Mouse (Mus musculus) neural tube, embryonic 10.5 days (tissue): ENCODE data around the gene Hoxa2.

Experiments
- DNase-seq: peaks from one replicate; pipeline ENCODE4 v3.0.0-alpha.2; 2017; ENCODE audit warnings: low spot score; ENCODE audit errors: extremely low spot score

The Hoxa2 gene

DNA sequence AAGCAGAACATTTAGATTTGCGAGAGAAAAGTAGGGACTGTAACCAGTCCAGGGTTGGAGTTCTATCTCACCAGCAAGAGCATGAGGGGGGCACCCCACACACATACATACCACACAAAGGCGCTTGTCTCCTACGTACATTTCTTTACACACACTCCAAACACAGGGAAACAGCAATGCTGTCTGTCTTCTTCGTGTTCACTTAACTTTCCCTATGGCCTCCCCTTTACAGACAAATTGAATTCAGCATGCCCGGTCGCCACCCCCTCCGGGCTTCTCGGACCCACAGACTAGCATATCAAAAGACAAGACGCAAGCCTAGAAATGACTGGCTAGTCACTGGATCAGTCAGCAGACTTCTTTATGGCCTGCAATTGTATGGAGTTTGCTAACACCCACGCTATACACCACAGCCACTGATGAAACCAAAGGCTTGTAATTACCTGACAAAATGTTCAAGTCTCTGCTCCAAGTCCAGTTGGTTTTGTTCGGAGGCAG, 15.6 kb upstream of the Hoxa2 start:
- DNase-seq, result peak; percentile 57

GRCm38 (mm10) chr6:52179690-52180089, 15.1 kb upstream of the Hoxa2 start:
- DNase-seq, result peak; percentile 59

DNA sequence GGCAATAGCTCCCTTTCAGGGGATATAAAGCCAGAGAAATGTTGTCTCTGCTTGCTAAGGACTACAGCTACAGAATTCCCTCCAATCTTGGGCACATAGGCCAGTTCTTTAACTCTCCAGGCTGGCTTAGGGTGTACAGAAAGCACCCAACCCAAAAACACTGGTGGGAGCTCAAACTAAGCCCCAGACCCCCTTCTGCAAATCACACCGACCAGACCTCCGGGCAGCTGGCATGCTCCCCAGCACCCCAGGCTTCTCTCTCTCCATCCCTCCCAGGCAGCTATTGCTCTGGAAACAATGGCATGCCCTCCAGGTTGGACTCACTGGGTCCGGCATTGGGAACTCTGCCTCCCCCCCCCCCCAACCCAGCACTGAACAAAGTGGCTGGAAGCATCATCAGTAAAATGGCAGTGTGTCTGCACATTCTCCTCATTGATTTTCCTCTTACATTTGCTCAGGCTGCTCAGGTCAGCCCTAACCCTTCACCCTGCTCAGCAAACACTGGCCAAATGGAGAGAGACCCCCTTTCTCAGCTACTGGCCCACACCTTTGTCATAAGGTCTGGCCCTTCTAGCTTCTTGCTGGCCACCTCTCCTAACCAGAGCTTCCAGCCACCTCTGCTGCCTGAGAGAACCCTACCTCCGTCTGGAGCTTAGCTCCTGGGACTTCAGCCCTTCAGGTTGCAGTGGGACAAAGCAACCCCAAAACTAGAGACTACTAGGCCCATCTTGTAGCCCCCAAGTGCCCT, 14.5 kb upstream of the Hoxa2 start:
- DNase-seq, result peak; percentile 67

- peak; percentile 63 for DNase-seq
These were observed 13.2 kb upstream of the Hoxa2 start for GRCm38 (mm10) chr6:52177806-52178205.

DNA sequence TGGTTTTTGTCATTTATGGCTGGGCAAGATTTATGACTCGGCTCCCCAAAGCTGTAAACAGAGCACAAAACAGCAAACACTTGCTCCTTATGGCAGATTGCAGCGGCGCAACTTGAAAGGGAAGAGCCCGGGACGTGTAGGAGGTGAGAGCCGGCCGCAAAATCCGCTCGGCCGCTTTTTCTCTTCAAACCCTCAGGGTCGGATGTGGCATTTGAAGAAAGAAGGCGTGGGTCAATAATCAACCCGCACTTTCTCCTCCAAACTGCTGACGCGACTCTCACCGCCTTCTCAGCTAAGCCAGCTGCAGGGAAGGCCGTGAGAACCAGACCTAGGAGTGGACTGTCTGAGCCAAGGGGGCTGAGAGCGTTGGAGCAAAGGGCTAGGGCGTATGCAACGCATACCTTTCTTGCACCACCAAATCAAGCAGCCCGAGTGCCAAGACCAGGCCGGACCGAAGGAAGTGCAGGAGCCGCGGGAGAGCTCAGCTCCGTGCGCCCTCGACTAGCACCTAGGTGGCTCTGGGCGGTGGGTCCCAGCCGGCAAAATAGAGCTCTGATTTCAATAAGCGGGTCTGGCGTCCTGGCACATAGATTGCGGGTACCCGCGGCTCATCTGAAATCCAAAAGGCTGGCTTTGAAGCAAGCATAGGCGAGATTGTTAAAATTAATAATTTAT, 12.6 kb upstream of the Hoxa2 start, which contains the start of gene 5730596B20Rik:
5730596B20Rik (plus strand) TSS at position 438 of the 675 bp plus-strand sequence.
- DNase-seq, result peak; percentile 82

DNA sequence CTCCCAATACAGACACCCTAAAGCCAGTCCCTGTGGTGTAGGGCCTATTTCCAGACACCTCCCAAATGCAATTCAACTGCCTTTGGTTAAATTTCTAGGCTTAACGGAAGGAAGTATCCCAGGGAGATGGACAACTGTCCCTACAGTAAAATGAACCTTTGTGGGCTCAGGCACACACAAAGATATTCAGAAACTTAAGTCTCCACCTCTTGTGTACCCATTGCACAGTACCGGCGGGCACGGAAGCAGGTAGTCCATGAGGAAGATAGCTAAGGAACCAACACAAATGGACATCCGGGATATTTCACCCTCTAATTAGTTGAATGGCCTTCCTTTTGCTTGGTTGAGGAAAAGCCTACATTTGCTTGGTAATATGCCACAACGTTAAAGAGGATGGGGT, 11.8 kb upstream of the Hoxa2 start:
- peak; percentile 61 for DNase-seq

DNA sequence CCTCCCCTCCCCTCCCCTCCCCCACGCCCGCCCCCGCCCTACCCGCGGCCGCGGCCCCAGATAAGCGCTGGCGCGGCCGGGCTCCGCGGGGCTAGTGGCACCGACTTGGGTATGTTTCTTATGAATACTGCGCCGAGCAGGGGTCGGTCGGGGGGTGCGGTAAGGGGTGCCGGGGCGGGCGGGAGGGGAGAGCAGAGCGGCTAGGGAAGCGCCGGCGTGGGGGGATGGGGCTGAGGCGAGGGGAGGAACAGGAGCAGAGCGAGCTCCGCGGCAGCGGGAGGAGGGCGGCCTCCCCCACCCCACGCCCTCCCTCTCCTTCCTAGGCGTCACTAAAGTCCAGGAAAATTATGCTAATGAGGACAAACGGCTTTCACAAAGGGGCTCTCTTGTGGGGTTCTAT, 11.2 kb upstream of the Hoxa2 start:
- DNase-seq, result peak; percentile 84

DNA sequence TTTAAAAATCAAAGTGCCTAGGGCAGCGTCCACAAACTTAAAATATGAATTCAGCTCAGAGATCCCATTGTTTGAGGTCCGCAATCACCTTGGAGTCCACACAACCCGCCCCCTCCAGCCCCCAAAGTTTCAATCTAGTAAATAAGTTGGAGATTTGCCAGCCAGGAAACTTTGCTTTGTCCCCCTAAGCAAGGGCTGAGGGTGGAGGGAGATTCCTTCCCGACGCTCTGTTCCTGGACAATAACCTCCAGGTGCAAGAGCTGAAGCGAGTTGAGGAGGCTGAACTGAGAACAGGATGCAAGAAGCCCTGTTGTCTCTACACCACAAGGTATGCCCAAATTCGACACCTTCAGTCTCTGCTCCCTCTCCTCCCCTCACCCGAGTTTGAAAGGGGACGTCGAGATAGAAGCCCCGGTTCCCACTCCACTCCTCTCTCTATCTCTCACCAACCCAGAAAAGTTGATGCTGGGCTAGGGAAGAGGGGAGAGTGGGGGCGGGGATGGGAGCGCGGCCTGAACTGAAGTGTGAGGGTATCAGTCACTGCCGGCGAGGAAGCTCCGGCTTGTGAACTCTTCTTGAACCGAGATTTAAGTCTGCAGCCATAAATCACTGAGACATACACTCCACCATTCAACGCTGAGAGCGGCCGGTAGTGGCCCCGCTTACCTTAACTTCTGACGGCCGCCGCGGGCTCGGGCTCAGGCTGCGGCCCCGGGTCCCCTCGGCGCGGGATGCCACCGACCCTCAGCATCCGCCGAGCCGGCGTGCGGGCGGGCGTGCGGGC, 10.5 kb upstream of the Hoxa2 start:
- peak; percentile 89 for DNase-seq

DNA sequence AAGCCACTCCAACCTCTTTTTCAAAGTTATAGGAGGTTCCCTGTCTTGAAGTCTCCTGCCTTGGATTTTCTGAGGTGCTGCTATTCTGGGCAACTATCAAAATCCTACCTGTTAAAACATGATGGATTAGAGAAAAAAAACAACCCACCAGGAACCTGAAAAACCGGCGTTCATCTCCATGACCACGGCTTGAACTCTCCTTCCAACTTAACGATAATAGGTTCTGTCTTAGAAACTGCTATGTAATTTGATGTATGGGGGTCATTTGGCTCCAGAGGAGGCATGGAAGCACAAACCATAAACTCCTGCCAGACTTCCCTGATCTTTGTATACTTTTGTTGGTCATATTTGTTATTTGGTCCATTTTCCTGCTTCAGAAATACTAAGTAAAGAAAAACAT, 9.0 kb upstream of the Hoxa2 start:
- DNase-seq, result peak; percentile 49

DNA sequence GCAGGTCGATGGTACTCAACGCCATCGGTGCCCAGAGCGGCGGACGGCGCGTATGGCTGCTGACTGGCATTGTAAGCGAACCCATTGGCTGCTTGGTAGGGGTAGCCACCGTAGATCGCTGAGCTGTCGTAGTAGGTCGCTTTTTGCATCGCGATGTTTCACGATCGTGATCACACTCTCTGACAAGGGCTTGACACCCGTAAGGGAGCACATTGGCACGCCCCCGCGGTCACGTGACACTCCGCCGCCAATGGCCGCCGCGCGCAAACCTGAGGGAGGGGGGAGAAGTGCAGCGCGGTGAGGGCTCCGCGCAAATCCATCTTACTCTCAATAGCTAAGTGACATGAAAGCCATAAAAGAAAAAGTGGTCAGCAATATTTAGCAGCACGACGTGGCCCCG, 7.9 kb upstream of the Hoxa2 start:
- DNase-seq, result peak; percentile 99

DNA sequence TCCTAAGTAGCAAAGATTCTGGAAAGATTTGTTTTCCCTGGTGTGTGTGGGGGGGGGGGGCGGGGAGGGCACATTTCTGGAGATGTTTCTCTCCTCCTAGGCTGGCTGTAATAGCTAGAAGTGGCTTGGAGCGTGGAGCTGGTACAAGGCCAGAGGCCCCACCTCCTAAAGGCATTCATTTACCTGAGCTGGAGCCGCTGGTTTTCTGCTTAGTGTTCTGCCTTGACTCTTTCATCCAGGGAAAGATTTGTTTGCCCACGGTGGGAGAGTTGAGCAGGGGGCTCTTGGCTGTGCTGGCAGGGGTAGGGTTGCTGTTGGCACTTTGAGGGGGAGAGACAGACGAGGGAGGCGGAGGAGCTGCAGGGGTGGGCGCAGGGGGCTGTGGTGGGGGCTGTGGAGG, 7.3 kb upstream of the Hoxa2 start:
- peak; percentile 62 for DNase-seq

- DNase-seq, result peak; percentile 80
These were observed 6.7 kb upstream of the Hoxa2 start for GRCm38 (mm10) chr6:52171331-52171730.

DNA sequence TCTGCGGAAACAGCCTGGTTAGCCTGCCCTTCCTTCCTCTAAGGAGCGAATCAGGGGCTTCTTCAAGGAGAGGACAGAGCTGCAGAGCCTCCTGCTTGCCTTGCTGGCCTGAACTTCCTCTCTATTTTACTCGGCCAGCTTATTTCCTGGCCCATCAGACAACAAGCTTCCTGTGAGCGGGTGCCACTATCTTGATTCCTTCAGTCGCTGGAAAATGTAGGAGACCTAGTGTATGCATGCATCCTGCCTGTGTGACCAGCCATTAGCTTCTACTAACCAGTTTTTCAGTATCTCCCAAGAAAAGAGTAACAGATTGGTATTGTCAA, 6.2 kb upstream of the Hoxa2 start:
- no peak for DNase-seq

DNA sequence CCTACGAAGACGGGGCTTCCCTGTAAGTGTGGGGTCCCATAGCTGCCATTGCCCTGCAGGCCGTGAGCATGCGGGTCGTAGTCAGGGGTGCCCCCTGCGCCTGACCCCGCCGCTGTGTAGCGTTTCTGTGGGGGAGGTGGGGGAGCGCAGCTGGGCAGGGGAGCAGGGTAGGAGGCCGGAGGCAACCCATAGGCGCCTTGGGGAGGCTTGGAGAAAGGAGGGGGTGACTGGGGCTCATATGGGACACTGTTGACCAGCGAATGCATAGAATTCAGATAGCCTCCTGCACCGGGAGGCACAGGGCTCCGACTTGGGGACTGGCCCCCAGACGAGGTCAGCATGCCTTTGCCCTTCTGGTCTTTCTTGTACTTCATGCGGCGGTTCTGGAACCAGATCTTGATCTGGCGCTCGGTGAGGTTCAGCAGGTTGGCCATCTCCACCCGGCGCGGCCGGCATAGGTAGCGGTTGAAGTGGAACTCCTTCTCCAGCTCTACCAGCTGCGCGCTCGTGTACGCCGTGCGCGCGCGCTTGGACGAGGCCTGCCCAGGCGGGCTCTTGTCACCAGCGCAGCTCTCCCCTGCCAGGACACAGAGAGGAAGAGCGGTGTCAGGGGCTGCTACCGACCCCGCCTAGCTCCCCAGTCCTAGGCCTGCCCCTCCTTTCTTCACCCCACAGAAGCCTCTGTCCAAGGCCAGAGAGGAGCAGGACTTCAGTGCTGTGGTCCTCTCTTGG, 5.7 kb upstream of the Hoxa2 start:
- DNase-seq, result peak; percentile 82

DNA sequence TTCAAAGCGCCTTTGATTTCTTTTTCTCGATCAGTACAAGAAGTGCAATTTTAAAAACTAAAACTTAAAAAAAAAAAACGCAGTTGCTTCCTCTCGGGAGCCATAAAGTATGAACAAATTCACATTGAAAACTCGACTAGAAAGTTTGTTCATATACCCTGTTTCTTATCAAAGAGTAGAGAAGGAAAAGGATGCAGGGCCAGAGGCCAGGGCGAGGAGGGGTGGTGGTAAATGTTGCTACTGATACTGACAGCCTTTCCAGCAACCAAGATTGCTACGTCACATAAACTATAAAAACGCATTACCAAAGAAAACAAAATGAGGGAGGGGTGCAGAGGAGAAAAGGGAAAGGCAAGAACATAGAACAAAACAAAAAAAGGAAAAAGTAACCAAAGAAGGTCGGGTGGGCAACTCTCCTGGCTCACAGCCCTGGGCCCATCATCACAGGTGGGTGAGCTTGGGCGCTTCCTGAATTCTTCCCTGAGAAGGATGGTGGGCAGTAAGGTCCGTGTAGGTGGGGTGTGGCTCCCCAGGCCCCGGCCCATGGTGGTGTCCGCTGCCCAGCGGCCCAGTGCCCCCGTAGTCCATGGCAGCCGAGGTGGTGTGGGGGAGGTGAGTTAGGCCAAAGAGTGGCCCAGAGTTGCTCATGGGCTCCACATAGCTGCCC, 5.0 kb upstream of the Hoxa2 start:
- peak; percentile 74 for DNase-seq

DNA sequence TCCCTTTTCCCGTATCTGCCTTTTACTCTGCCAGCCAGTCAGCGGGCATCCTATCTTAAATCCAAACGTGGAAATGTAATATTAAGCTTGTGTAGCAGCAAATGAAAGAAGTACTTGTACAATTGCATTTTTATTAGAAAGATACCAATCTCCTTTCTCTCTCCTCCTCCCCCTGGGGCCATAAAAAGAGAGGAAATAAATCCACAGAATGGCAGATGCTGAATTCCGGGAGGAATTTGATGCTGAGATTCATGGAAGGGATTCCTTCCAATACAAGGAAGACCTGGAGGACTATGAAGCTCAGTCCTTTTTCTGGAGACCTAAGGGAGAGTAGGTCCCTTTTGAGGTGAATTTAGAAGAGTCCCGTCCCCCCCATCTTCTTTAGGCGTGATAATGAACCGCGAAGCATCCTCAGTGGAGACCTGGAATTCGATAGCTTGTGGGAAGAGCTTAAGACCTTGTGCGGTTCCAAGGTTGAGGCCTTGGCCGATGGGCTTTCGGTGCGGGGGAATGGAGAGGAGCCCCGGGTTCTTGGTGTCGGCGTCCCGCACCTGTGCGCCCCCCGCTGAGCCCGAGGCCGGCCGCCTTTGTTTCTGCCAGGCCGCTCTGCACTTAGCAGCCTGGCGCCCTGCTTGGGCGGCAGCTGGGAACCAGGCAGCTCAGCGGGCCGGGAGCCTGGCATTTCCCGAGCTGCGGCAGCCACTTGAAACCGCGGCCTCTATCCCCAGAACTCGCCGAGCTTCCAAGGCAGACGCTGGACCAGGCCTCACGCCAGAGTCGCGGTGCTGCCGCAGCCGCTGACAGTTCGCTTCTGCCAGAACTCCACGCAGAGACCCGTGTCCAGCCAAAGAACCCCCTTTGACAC, 3.8 kb upstream of the Hoxa2 start:
- peak; percentile 76 for DNase-seq

DNA sequence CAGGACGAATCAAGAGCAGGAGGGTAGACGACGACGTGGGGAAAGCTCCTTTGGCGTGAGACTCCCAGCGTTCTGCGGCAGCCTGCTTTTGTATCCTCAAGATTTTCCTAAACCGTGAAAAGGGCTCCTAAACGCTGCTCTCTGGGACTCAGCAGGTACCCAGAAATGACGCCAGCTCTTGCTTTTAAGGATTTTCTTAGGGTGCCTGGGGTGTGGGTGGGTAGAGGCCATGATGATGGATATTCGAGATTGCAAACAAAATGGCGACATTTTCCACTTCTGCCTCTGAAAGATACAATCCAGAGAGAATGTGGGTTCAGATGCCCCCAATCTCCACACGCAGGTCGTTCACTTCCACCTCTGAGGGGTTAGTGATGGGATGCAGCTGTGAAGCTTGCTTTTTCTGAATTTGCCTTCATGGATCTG, 3.1 kb upstream of the Hoxa2 start:
- DNase-seq, result peak; percentile 66

- DNase-seq, result no peak
These were observed 2.5 kb upstream of the Hoxa2 start for GRCm38 (mm10) chr6:52167176-52167575.

DNA sequence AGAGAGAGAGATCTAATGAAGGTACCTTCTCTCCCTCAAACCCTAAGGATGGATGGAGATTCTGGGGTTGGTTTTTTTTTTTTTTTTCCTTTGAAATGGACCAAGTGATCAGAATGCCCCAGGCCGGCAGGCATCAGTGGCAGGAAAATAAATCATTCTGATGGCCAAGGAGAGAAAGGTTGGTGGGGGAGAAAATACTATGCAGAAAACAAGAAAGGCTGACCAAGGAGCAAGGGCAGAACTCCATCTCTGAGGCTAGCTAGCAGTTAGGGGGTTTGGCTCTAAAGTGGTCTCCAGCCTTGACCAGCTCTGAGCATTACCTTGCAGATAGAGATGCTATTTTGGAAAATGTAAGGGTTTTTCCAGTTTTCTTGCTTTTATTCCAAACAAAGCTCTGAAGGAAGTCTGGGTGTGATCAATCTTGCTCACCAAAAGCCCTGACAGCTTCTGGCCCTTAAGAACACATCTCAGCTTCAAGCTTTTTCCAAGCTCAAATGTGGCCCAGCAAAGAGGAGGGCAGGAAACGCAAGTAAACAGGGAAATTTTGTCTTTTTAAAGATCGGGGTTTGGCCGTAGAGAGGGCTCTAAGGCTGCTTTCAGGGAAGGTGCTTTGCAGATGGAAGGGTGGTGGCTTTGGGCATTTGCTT, 1.9 kb upstream of the Hoxa2 start:
- DNase-seq, result peak; percentile 71
